Mouse (Mus musculus): Measurements from ENCODE around the gene Defb29.

- no peak for TF ChIP-seq CTCF (IDR thresholded peaks at IDR 0.05; ENCODE audit: borderline replicate concordance, insufficient read depth, low read length)
- TF ChIP-seq POLR2A (IDR thresholded peaks at IDR 0.05; ENCODE audit: low read depth, low read length) = no peak
Measured at GRCm38 (mm10) chr2:152569038-152569437, 29.1 kb upstream of the Defb29 start, which contains the start of gene Gm17416.

Measured in embryonic fibroblast, embryonic 13.5 days (primary cell).